Mouse (Mus musculus): Measurements from ENCODE around the gene Tgfbr2. TPM values are rescaled to one million over a fixed set of nuclear protein-coding genes. Genes with fewer than 3 reads are reported as not detected.

The Tgfbr2 gene
- total and polyA plus RNA-seq, 3 experiments, result 0.05 TPM; not detected in 2

GRCm38 (mm10) chr9:116098724-116099595 lies 76.2 kb downstream of the Tgfbr2 start:
- H3K36me3 ChIP-seq (replicated peaks), result no peaks in the 10 kb centered on the region

GRCm38 (mm10) chr9:116091921-116092320 lies 83.2 kb downstream of the Tgfbr2 start:
- Histone ChIP-seq H3K4me1 (ENCODE audit: insufficient read depth, low read depth, low read length) (no peaks in the 10 kb centered on the region), H3K9me3 (replicated peaks) (peaks cover 78% of the 10 kb centered on the region), H3K36me3 (replicated peaks) (no peaks in the 10 kb centered on the region), H3K27me3 (ENCODE audit: insufficient read depth, low read length) (no peaks in the 10 kb centered on the region), H3K4me3 (ENCODE audit: low read depth, low read length) (no peak overlapping the region)
- ATAC-seq (ENCODE audit: extremely low read depth, insufficient number of reproducible peaks, low FRiP score, poor library complexity, severe bottlenecking) (no peak), DNase-seq (ENCODE audit: low spot score) (no peak)
- no peak for TF ChIP-seq GATA2 (IDR thresholded peaks at IDR 0.05; ENCODE audit: borderline replicate concordance, low read depth, low read length)
- no peak for TF ChIP-seq GATA1 (IDR thresholded peaks at IDR 0.05; ENCODE audit: borderline replicate concordance, low read length)
- no peak for TF ChIP-seq TAL1 (conservative IDR thresholded peaks at IDR 0.05; ENCODE audit: low read depth, low read length)
- TF ChIP-seq CTCF (IDR thresholded peaks at IDR 0.05; ENCODE audit: low read depth, low read length), result no peak
- TF ChIP-seq POLR2AphosphoS5 (IDR thresholded peaks at IDR 0.05; ENCODE audit: insufficient replicate concordance, low read depth, low read length), result no peak

More at GRCm38 (mm10) chr9:116098724-116099595, 76.2 kb downstream of the Tgfbr2 start:
- no peaks in the 10 kb centered on the region for H3K4me1 ChIP-seq (ENCODE audit: insufficient read depth, low read depth, low read length)
- ATAC-seq (ENCODE audit: extremely low read depth, insufficient number of reproducible peaks, low FRiP score, poor library complexity, severe bottlenecking), result no peak
- H3K4me3 ChIP-seq (ENCODE audit: low read depth, low read length), result no peak overlapping the region; the same call in 1 of the 2 replicates
- no peaks in the 10 kb centered on the region for H3K27me3 ChIP-seq (ENCODE audit: insufficient read depth, low read length)
- no peak for DNase-seq (ENCODE audit: low spot score)
- H3K9me3 ChIP-seq (replicated peaks), result peaks cover 79% of the 10 kb centered on the region
- TF ChIP-seq POLR2AphosphoS5 (IDR thresholded peaks at IDR 0.05; ENCODE audit: insufficient replicate concordance, low read depth, low read length) (no peak), CTCF (IDR thresholded peaks at IDR 0.05; ENCODE audit: low read depth, low read length) (no peak), TAL1 (conservative IDR thresholded peaks at IDR 0.05; ENCODE audit: low read depth, low read length) (no peak), GATA2 (IDR thresholded peaks at IDR 0.05; ENCODE audit: borderline replicate concordance, low read depth, low read length) (no peak), GATA1 (IDR thresholded peaks at IDR 0.05; ENCODE audit: borderline replicate concordance, low read length) (no peak)

GRCm38 (mm10) chr9:116091101-116091841 lies 83.9 kb downstream of the Tgfbr2 start:
- peaks cover 76% of the 10 kb centered on the region for H3K9me3 ChIP-seq (replicated peaks)
- ATAC-seq (ENCODE audit: extremely low read depth, insufficient number of reproducible peaks, low FRiP score, poor library complexity, severe bottlenecking) (no peak), DNase-seq (ENCODE audit: low spot score) (no peak)
- H3K4me1 ChIP-seq (ENCODE audit: insufficient read depth, low read depth, low read length), result no peaks in the 10 kb centered on the region
- H3K36me3 ChIP-seq (replicated peaks), result no peaks in the 10 kb centered on the region
- TF ChIP-seq TAL1 (conservative IDR thresholded peaks at IDR 0.05; ENCODE audit: low read depth, low read length) (no peak), CTCF (IDR thresholded peaks at IDR 0.05; ENCODE audit: low read depth, low read length) (no peak), GATA1 (IDR thresholded peaks at IDR 0.05; ENCODE audit: borderline replicate concordance, low read length) (no peak), POLR2AphosphoS5 (IDR thresholded peaks at IDR 0.05; ENCODE audit: insufficient replicate concordance, low read depth, low read length) (no peak), GATA2 (IDR thresholded peaks at IDR 0.05; ENCODE audit: borderline replicate concordance, low read depth, low read length) (no peak)
- no peak overlapping the region for H3K4me3 ChIP-seq (ENCODE audit: low read depth, low read length)
- H3K27me3 ChIP-seq (ENCODE audit: insufficient read depth, low read length), result no peaks in the 10 kb centered on the region

GRCm38 (mm10) chr9:116090296-116090695 lies 84.9 kb downstream of the Tgfbr2 start:
- TF ChIP-seq GATA2 (IDR thresholded peaks at IDR 0.05; ENCODE audit: borderline replicate concordance, low read depth, low read length) (no peak), TAL1 (conservative IDR thresholded peaks at IDR 0.05; ENCODE audit: low read depth, low read length) (no peak), CTCF (IDR thresholded peaks at IDR 0.05; ENCODE audit: low read depth, low read length) (no peak), GATA1 (IDR thresholded peaks at IDR 0.05; ENCODE audit: borderline replicate concordance, low read length) (no peak), POLR2AphosphoS5 (IDR thresholded peaks at IDR 0.05; ENCODE audit: insufficient replicate concordance, low read depth, low read length) (no peak)
- peaks cover 76% of the 10 kb centered on the region for H3K9me3 ChIP-seq (replicated peaks)
- H3K4me1 ChIP-seq (ENCODE audit: insufficient read depth, low read depth, low read length), result no peaks in the 10 kb centered on the region
- H3K36me3 ChIP-seq (replicated peaks), result no peaks in the 10 kb centered on the region
- H3K4me3 ChIP-seq (ENCODE audit: low read depth, low read length), result no peak overlapping the region
- ATAC-seq (ENCODE audit: extremely low read depth, insufficient number of reproducible peaks, low FRiP score, poor library complexity, severe bottlenecking) (no peak), DNase-seq (ENCODE audit: low spot score) (no peak)
- no peaks in the 10 kb centered on the region for H3K27me3 ChIP-seq (ENCODE audit: insufficient read depth, low read length)

- Histone ChIP-seq H3K4me3 (ENCODE audit: low read depth, low read length) (no peak overlapping the region), H3K4me1 (ENCODE audit: insufficient read depth, low read depth, low read length) (no peaks in the 10 kb centered on the region), H3K27me3 (ENCODE audit: insufficient read depth, low read length) (no peaks in the 10 kb centered on the region), H3K36me3 (replicated peaks) (no peaks in the 10 kb centered on the region), H3K9me3 (replicated peaks) (peaks cover 80% of the 10 kb centered on the region)
- DNase-seq (ENCODE audit: low spot score), result no peak
- TF ChIP-seq POLR2AphosphoS5 (IDR thresholded peaks at IDR 0.05; ENCODE audit: insufficient replicate concordance, low read depth, low read length), result no peak
- TF ChIP-seq GATA2 (IDR thresholded peaks at IDR 0.05; ENCODE audit: borderline replicate concordance, low read depth, low read length), result no peak
- no peak for TF ChIP-seq CTCF (IDR thresholded peaks at IDR 0.05; ENCODE audit: low read depth, low read length)
- no peak for TF ChIP-seq TAL1 (conservative IDR thresholded peaks at IDR 0.05; ENCODE audit: low read depth, low read length)
- TF ChIP-seq GATA1 (IDR thresholded peaks at IDR 0.05; ENCODE audit: borderline replicate concordance, low read length), result no peak
- ATAC-seq (ENCODE audit: extremely low read depth, insufficient number of reproducible peaks, low FRiP score, poor library complexity, severe bottlenecking), result no peak
Measured at GRCm38 (mm10) chr9:116088912-116089311, 86.2 kb downstream of the Tgfbr2 start.

GRCm38 (mm10) chr9:116087880-116088279 lies 87.3 kb downstream of the Tgfbr2 start:
- Histone ChIP-seq H3K27me3 (ENCODE audit: insufficient read depth, low read length) (no peaks in the 10 kb centered on the region), H3K36me3 (replicated peaks) (no peaks in the 10 kb centered on the region), H3K9me3 (replicated peaks) (peaks cover 78% of the 10 kb centered on the region), H3K4me3 (ENCODE audit: low read depth, low read length) (no peak overlapping the region), H3K4me1 (ENCODE audit: insufficient read depth, low read depth, low read length) (no peaks in the 10 kb centered on the region)
- TF ChIP-seq TAL1 (conservative IDR thresholded peaks at IDR 0.05; ENCODE audit: low read depth, low read length), result no peak
- no peak for TF ChIP-seq GATA2 (IDR thresholded peaks at IDR 0.05; ENCODE audit: borderline replicate concordance, low read depth, low read length)
- no peak for TF ChIP-seq GATA1 (IDR thresholded peaks at IDR 0.05; ENCODE audit: borderline replicate concordance, low read length)
- no peak for TF ChIP-seq CTCF (IDR thresholded peaks at IDR 0.05; ENCODE audit: low read depth, low read length)
- no peak for TF ChIP-seq POLR2AphosphoS5 (IDR thresholded peaks at IDR 0.05; ENCODE audit: insufficient replicate concordance, low read depth, low read length)
- ATAC-seq (ENCODE audit: extremely low read depth, insufficient number of reproducible peaks, low FRiP score, poor library complexity, severe bottlenecking) (no peak), DNase-seq (ENCODE audit: low spot score) (no peak)
